Mouse (Mus musculus): ENCODE results near the gene Zmym6. TPM values are rescaled to one million over a fixed set of nuclear protein-coding genes. Genes with fewer than 3 reads are reported as not detected.

Zmym6 gene
- polyA plus RNA-seq, 1 experiment from 2014 or later = 30.3 TPM

DNA sequence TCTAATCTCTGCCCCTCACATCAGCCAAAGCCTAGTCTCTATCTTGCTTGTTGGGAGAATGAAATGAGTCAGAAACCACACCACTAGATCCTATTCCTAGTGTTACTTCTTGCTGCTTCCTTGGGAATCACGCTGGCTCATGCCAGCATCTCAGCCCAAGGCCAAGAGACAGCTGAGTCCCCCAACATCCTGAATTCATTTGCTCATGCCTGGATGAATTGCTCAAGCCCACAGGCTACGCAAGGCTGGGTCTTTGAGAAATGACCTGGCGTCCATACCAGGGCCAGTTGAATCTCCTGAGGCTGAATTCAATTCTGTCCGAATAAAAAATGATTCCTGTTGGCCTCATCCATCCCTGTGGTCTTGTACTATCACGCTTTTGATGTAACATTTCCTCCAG is 60.4 kb downstream of the Zmym6 start:
- 69% methylated on average over 5 of the region's 5 CpGs for WGBS
- H3K9me3 ChIP-seq = no peaks in the 10 kb centered on the region
- peaks cover 2% of the 10 kb centered on the region; the same call in 1 of the 2 replicates for H3K27me3 ChIP-seq
- no peak overlapping the region for H3K4me3 ChIP-seq
- H3K4me2 ChIP-seq = no peak overlapping the region
- no peak for ATAC-seq (ENCODE audit: low FRiP score, low read depth)
- H3K4me1 ChIP-seq (replicated peaks) = no peaks in the 10 kb centered on the region
- H3K9ac ChIP-seq = no peak overlapping the region
- no peak overlapping the region for H3K27ac ChIP-seq (replicated peaks)
- H3K36me3 ChIP-seq = no peaks in the 10 kb centered on the region

DNA sequence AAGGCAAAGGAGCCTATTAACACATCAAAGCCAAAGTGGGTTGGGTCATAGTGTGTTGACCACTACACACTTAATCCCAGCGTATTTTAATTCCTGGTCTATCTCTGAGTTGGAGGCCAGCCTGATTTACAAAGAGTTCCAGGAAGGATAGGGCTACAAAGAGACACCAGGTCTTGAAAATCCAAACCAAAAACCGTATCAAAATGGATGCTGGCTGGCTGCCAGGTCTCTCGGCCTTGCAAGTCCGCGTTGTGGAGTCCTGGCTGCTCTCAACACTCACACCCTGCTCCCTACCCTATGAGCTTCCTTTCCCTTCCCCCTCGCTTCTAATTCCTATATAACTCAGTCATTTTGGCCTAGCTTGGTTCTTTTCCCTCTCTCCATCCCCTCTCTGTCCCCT is 61.3 kb downstream of the Zmym6 start:
- H3K4me3 ChIP-seq = no peak overlapping the region
- no peak overlapping the region for H3K9ac ChIP-seq
- no peak overlapping the region for H3K27ac ChIP-seq (replicated peaks)
- no peak overlapping the region for H3K4me2 ChIP-seq
- peaks cover 1% of the 10 kb centered on the region; the same call in 1 of the 2 replicates for H3K27me3 ChIP-seq
- no peaks in the 10 kb centered on the region for H3K36me3 ChIP-seq
- H3K4me1 ChIP-seq (replicated peaks) = no peaks in the 10 kb centered on the region
- 39% methylated on average over 6 of the region's 6 CpGs for WGBS
- H3K9me3 ChIP-seq = no peaks in the 10 kb centered on the region
- ATAC-seq (ENCODE audit: low FRiP score, low read depth) = no peak

DNA sequence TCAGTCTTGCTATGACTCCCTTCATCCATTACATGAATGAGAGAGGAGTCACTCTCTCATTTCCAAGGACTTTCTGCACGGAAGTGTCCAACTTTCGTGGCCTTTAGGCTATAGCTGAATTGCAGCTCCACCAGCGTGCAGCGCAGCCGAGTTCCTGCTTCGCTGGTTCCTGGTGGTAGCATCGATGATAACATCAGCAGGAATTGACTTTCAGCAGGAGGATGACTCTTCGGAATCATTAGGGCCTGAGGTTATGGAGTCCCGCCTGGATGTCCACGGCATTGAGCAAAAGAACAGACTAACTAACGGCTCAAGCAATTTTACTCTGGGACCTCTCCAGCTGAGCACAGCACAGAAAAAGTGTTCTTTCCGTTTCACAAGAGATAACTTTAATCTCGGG is 72.8 kb downstream of the Zmym6 start:
- H3K4me3 ChIP-seq = no peak overlapping the region
- H3K36me3 ChIP-seq = no peaks in the 10 kb centered on the region
- H3K9ac ChIP-seq = no peak overlapping the region
- no peak overlapping the region for H3K27ac ChIP-seq (replicated peaks)
- 81% methylated on average over 13 of the region's 13 CpGs for WGBS
- ATAC-seq (ENCODE audit: low FRiP score, low read depth) = no peak
- H3K9me3 ChIP-seq = no peaks in the 10 kb centered on the region
- no peaks in the 10 kb centered on the region for H3K27me3 ChIP-seq
- H3K4me2 ChIP-seq = no peak overlapping the region
- H3K4me1 ChIP-seq (replicated peaks) = no peaks in the 10 kb centered on the region

DNA sequence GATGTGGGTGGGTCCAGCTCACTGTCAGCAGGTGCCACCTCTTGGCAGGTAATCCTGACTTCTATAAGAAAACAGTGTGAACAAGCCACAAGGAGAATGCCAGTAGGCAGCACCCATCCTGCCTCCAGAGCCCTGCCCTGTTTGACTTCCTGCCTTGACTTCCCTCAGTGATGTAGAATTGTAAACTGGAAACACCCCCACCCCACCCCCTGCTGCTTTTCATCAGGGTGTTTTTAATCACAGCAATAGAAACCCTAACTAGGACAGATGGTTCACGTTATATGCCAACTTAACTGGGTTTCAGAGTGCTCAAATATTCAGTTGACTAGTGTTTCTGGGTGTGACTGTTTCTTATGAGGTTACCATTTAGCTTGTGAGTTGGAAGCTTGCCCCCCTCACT is 76.2 kb downstream of the Zmym6 start:
- Histone ChIP-seq H3K36me3 (no peaks in the 10 kb centered on the region), H3K4me2 (no peak overlapping the region), H3K27ac (replicated peaks) (no peak overlapping the region), H3K4me3 (no peak overlapping the region), H3K9me3 (no peaks in the 10 kb centered on the region), H3K4me1 (replicated peaks) (no peaks in the 10 kb centered on the region), H3K27me3 (no peaks in the 10 kb centered on the region), H3K9ac (no peak overlapping the region)
- no peak for ATAC-seq (ENCODE audit: low FRiP score, low read depth)
- 47% methylated on average over 1 of the region's 1 CpGs for WGBS

DNA sequence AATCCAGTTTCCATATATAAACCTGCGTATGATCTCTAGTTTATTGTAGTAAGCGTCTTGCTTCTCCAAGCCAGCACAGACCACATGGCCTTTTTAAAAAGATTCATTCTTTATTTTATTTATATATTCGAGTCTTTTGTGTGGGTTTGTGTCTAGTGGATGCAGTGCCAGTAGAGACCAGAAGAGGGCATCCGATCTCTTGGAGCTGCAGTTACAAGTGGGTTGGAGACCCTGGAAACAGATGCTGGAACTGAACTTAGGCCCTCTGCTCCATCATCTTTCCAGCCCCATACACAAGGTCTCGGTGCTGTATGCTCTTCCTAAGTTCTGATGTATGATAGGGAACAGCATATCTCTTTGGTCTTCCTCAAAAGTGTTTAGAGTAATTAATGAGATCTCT is 78.6 kb downstream of the Zmym6 start:
- Histone ChIP-seq H3K9ac (no peak overlapping the region), H3K27me3 (no peaks in the 10 kb centered on the region), H3K4me3 (no peak overlapping the region), H3K9me3 (no peaks in the 10 kb centered on the region), H3K4me2 (no peak overlapping the region), H3K36me3 (no peaks in the 10 kb centered on the region), H3K4me1 (replicated peaks) (no peaks in the 10 kb centered on the region), H3K27ac (replicated peaks) (no peak overlapping the region)
- 57% methylated on average over 5 of the region's 5 CpGs for WGBS
- ATAC-seq (ENCODE audit: low FRiP score, low read depth) = no peak

DNA sequence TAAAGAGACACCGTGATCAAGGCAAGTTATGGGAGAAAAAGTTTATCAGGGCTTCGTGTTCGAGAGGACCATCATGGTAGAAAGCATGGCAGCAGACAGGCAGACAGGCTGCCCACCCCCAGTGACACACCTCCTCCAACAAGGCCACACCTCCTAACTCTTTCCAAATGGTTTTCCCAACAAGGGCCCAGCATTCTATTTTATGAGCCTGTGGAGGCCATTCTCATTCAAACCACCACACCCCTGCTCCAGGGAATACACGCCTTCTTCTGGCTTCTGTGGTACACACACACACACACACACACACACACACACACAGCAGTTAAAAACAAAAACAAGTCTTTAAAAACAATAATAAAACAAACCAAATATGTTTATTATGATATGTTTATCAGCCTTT is 80.6 kb downstream of the Zmym6 start:
- 91% methylated on average over 4 of the region's 4 CpGs for WGBS
- Histone ChIP-seq H3K36me3 (no peaks in the 10 kb centered on the region), H3K9me3 (no peaks in the 10 kb centered on the region), H3K4me2 (no peak overlapping the region), H3K4me1 (replicated peaks) (no peaks in the 10 kb centered on the region), H3K4me3 (no peak overlapping the region), H3K27ac (replicated peaks) (no peak overlapping the region), H3K27me3 (no peaks in the 10 kb centered on the region), H3K9ac (no peak overlapping the region)
- no peak for ATAC-seq (ENCODE audit: low FRiP score, low read depth)

DNA sequence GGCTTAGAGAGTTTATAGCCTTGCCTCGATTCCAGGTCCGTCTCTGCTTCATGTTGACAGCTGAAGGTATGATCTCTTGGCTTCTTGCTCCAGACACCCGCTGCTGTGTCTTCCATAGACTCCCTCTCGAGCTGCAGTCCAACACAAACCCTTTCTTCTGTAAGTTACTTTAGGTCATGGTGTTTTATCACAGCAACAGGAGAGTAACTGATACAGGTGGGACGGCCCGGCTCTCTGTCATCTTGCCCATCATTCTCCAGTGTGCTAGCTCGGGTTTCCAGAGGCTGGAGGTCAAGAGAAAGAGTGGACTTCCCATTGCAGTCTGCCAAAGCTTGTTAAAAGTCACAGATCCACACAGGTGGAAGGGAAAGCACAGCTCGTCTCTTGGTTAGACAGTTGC is 86.7 kb downstream of the Zmym6 start:
- no peak overlapping the region for H3K9ac ChIP-seq
- H3K4me1 ChIP-seq (replicated peaks) = peaks cover 15% of the 10 kb centered on the region; the same call in 1 of the 2 replicates
- no peaks in the 10 kb centered on the region for H3K27me3 ChIP-seq
- no peak overlapping the region for H3K27ac ChIP-seq (replicated peaks)
- H3K9me3 ChIP-seq = no peaks in the 10 kb centered on the region
- no peak for ATAC-seq (ENCODE audit: low FRiP score, low read depth)
- 73% methylated on average over 8 of the region's 8 CpGs for WGBS
- H3K4me3 ChIP-seq = no peak overlapping the region
- H3K36me3 ChIP-seq = no peaks in the 10 kb centered on the region
- no peak overlapping the region for H3K4me2 ChIP-seq

DNA sequence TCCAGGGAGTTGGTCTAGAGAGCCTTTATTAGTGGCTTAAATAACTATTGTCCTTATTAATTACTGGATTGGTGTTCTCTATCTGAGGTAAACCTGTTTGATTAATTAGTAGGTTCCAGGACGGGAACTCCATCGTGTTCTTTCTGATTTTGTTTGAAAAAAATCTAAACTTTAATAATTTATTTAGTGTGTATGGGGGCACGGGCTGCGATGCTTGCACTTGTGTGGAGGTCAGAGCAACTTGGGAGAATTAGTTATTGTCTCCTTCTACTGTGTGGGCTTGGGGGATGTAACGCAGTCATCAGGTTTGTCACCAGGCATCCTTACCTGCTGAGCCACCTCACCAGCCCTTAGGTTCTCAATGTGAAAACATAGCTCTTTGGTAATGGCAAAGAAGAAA is 89.9 kb downstream of the Zmym6 start:
- WGBS = 79% methylated on average over 5 of the region's 5 CpGs
- Histone ChIP-seq H3K4me1 (replicated peaks) (peaks cover 40% of the 10 kb centered on the region), H3K27me3 (no peaks in the 10 kb centered on the region), H3K9me3 (no peaks in the 10 kb centered on the region), H3K9ac (no peak overlapping the region), H3K27ac (replicated peaks) (no peak overlapping the region), H3K4me3 (no peak overlapping the region), H3K4me2 (no peak overlapping the region), H3K36me3 (no peaks in the 10 kb centered on the region)
- no peak for ATAC-seq (ENCODE audit: low FRiP score, low read depth)

DNA sequence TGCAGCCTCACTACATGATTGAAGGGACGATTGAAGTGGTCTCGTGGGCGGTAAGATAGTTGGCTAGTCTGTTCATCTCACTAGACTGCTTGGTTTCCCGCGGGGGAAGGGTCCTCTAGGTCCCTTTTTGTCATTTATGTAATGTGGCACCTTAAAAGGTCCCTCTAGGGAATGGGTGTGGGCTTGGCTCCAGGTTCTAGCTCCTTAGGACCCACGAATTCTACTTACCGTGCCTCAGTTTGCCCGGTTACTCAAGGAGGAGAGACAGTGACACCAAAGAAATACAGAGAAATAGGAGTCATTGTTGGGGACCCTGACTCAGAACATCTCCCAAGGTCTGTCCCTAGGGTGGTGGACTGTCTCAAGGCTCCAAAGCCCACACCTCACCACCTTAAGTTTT is 90.5 kb downstream of the Zmym6 start:
- H3K36me3 ChIP-seq = no peaks in the 10 kb centered on the region
- H3K27ac ChIP-seq (replicated peaks) = peak overlapping the region; percentile 86
- WGBS = 11% methylated on average over 8 of the region's 8 CpGs
- peak overlapping the region; percentile 94; the same call in 1 of the 2 replicates for H3K9ac ChIP-seq
- H3K4me2 ChIP-seq = peak overlapping the region; percentile 88
- peaks cover 47% of the 10 kb centered on the region for H3K4me1 ChIP-seq (replicated peaks)
- no peaks in the 10 kb centered on the region for H3K9me3 ChIP-seq
- peak; percentile 0; the same call in 1 of the 2 replicates for ATAC-seq (ENCODE audit: low FRiP score, low read depth)
- H3K4me3 ChIP-seq = peak overlapping the region; percentile 83
- no peaks in the 10 kb centered on the region for H3K27me3 ChIP-seq

DNA sequence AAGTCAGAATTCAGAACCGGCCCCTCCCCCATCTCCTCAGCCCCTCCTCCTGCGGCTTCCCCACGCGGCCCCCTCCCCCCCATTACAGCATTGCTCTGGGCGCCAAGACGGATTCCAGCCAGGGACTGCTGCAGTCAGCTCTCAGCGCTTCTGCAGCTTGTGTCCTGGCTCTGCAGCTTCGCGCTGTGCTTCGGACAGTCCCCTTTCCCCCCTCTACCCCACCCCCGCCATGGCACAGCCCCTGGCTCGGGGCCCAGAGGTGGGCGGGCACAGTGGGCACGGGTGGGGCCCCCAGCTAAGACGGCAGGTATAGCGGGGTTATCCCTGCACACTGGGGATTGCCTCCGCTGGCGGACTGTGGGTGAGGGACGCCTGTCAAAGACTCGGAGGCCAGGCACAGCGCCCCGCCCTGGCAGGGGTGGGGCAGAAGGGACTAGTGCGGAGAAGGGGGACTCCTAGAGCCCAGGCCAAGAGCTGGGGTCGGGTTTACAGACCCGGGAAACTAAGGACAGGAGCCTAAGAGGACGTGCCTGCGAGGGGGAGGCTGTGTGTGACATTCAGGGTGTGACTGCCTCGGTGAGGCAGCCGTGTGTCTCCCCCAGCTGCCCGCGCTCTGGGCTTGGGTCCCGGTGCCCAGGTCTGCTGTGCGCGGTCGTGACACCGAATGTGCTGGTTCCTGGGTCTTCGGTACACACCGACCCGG is 91.2 kb downstream of the Zmym6 start:
- peaks cover 53% of the 10 kb centered on the region for H3K4me1 ChIP-seq (replicated peaks)
- H3K27me3 ChIP-seq = no peaks in the 10 kb centered on the region
- WGBS = under 1% methylated on average over 39 of the region's 39 CpGs
- no peaks in the 10 kb centered on the region for H3K9me3 ChIP-seq
- ATAC-seq (ENCODE audit: low FRiP score, low read depth) = peak; percentile 86
- peak overlapping the region; percentile 86 for H3K27ac ChIP-seq (replicated peaks)
- peak overlapping the region; percentile 94 for H3K9ac ChIP-seq
- no peaks in the 10 kb centered on the region for H3K36me3 ChIP-seq
- peak overlapping the region; percentile 83 for H3K4me3 ChIP-seq
- peak overlapping the region; percentile 88 for H3K4me2 ChIP-seq

DNA sequence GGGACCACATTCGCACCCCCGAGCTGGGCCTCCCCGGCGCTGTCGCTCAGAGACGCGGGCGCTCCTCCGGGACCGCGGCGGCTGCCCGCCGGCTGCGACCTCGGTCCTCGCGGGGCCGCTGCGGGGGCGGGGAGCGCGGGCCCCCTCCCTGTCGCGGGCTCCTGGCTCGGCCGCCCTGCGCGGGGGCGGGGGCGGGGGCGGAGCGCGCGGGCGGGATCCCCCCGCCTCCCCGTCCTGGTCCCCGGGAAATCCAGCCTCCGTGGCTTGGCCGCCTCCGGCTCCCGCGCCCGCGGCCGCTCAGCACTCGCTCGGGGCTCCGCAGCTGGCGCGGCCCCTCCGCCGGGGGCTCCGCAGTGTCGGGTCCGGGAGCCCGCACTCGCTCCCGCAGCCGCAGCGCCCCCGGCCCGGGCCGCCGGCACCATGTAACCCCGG is 91.7 kb downstream of the Zmym6 start, which contains the start of gene Dlgap3:
TSS of gene Dlgap3 (plus strand) at position 291 of the 432 bp plus-strand sequence.
- under 1% methylated on average over 23 of the region's 67 CpGs for WGBS
- Histone ChIP-seq H3K4me2 (peak within 1 kb of the TSS; percentile 88), H3K4me3 (peak within 1 kb of the TSS; percentile 83), H3K36me3 (no peaks in the 10 kb centered on the region), H3K9ac (peak within 1 kb of the TSS; percentile 94), H3K4me1 (replicated peaks) (peaks cover 55% of the 10 kb centered on the region), H3K27ac (replicated peaks) (peak within 1 kb of the TSS; percentile 86), H3K9me3 (no peaks in the 10 kb centered on the region), H3K27me3 (no peaks in the 10 kb centered on the region)
- peak; percentile 66 for ATAC-seq (ENCODE audit: low FRiP score, low read depth)

DNA sequence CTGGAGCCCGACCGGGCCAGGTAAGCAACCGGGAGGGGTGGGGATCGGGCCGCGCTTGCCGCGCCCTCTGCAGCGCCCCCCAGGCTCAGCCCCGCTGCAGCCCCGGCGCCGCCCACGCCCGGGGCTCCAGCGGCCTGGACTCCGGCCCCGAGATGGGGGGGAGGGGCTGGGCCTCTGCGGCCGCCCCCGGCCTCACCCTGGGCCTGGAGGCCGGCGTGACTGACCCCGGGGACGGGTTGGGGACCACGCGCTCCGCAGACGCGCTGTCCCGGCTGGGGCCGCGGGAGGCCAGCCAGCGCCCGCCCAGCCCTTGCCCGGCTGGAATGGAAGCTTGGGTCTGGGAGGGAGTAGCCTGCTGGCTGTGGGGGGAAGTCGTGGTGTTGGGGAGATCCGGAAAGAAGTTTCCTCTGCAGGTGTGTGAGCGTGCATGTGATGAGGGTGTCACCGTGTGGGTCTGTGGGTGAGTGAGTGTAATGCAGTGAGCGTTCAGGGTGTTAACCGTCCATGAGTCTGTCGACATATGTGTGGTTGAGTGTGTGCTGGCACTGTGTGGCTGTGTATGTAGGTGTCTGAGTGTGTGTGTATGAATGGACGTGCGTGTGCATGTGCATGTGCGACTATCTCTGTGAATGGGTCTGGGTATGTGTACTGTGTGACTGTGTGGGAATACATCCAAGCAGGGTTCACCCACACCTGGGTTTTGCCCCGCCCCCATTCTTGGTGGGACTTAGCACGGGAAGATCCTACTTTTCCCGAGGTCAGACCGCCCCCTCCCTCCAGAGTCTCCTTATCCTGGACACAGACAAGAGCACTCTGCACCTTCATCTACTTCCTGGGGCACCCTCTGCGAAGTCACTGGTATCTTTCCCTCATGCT is 92.4 kb downstream of the Zmym6 start:
- peak overlapping the region; percentile 83 for H3K4me3 ChIP-seq
- 3% methylated on average over 34 of the region's 51 CpGs for WGBS
- H3K4me2 ChIP-seq = peak overlapping the region; percentile 88
- peak; percentile 31 for ATAC-seq (ENCODE audit: low FRiP score, low read depth)
- H3K36me3 ChIP-seq = no peaks in the 10 kb centered on the region
- no peaks in the 10 kb centered on the region for H3K27me3 ChIP-seq
- H3K9me3 ChIP-seq = no peaks in the 10 kb centered on the region
- peaks cover 60% of the 10 kb centered on the region for H3K4me1 ChIP-seq (replicated peaks)
- peak overlapping the region; percentile 86 for H3K27ac ChIP-seq (replicated peaks)
- H3K9ac ChIP-seq = peak overlapping the region; percentile 94
